Mouse (Mus musculus): ENCODE measurements at regions not wholly inside any gene's neighbourhood (a gene's known extent, or its start where the extent isn't known, plus 50 kb on each side); places are given as distances from the start of the nearest gene placed in this dataset.
"Not testable (repeated sequence)": the region's sequence is repeated elsewhere in the genome, so short reads cannot be mapped to it uniquely, and the experiment has no call there.

DNA sequence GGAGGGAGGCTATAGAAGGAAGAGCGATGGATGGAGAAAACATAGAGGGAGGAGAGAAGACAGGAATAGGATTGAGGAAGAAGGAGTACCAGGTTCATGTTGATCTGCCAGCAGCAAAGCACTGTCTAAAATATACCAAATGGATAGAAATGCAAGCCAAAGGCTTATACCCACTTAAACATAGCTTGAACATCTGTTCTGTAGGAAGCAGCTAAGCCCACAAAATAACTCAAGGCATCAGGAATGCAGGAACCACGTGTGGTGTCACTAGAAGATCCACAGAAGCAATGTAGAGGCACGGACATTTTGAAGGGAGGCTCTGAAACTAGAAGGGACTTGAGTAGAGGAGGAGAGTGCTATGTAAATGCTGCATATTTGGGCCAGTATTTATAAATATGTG lies 78.9 kb downstream of the Smgc start:
- CTCF ChIA-PET, result no interaction called here
- POLR2A ChIA-PET, result no interaction called here

- ChIA-PET POLR2A (no interaction called here), CTCF (no interaction called here)
Observed at GRCm38 (mm10) chr15:91917877-91918276, 79.8 kb downstream of the Smgc start.

GRCm38 (mm10) chr15:91924542-91924941 lies 86.5 kb downstream of the Smgc start:
- ChIA-PET POLR2A (no interaction called here), CTCF (no interaction called here)

DNA sequence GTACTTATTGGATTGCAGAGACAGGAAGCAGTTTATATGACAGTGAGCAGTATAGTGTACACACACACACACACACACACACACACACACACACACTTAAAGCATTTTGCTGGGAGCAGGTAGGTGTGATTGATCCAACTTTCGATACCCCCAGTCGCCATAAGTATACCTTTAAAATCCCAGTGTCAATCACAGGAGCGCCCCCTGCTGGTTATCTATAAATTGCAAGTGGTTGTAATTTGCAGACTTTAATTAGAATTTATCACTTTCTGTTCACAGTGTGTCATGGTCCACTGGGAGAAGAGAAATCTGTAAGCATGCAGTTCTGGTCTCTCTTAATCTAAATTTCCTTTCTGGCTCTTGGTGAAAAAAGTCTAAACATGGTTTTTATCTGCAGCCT lies 89.4 kb downstream of the Smgc start:
- POLR2A ChIA-PET, result no interaction called here
- CTCF ChIA-PET, result interaction anchor here in 1 of 4 experiments (0.9 kb wide), 1 partner anchor 146 kb away, joined by 3 read pairs; no protein-coding TSS in a partner anchor

- POLR2A ChIA-PET, result interaction anchor here in 1 of 4 experiments (0.5 kb wide), 1 partner anchor 1154 kb away, joined by 5 read pairs; no protein-coding TSS in a partner anchor
- CTCF ChIA-PET, result interaction anchor here in 2 of 4 experiments (0.9 to 1.2 kb wide), 2 partner anchors 28 to 147 kb away, joined by 3 read pairs; no protein-coding TSS in a partner anchor
Observed at GRCm38 (mm10) chr15:91928511-91928910, 90.4 kb downstream of the Smgc start.

DNA sequence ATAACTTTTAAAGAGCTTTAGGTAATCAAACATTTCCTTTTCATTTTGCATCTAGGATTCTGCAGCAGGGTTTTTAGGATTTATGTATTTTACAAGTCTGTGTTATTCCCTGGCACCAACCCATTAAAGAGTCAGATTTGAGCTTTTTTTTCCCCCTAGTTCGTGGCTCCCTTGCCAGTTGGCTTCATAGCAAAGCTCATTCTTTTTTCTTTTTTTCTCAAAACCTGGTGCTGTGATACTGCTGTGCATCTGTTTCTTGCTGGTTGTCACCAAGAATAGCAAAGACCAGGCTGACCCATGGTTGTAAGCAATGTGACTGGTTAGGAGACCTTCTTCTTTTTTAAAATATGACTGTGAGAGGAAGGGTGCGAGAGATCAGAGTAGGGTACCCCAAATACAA lies 93.7 kb upstream of the Cntn1 start:
- POLR2A ChIA-PET, result no interaction called here
- CTCF ChIA-PET, result no interaction called here

GRCm38 (mm10) chr15:91965172-91965571 lies 85.8 kb upstream of the Cntn1 start:
- CTCF ChIA-PET, result interaction anchor here in 1 of 4 experiments (0.7 kb wide), 1 partner anchor 1168 kb away, joined by 3 read pairs; no protein-coding TSS in a partner anchor
- POLR2A ChIA-PET, result no interaction called here

DNA sequence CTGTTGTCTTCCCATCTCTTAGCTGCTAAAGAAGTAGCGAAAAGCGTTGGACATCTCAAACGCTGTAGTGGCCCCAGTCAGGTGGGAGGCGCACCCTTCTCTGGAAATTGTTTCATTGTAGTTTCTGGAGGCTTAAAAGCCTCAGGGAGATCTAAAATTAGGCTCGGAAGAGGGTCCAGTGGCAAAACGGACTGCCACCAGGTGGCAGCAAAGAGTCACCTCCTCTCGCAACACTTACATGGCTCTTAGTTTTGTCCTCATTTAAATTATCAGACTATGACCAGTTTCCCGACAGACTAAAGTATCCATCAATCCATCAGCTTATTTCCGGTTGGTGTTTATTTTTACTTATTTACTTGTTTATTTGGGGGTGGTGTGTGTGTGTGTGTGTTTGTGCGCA lies 81.6 kb upstream of the Cntn1 start:
- POLR2A ChIA-PET, result interaction anchor here in 1 of 4 experiments (0.6 kb wide), 1 partner anchor 9 kb away, joined by 5 read pairs; no protein-coding TSS in a partner anchor
- CTCF ChIA-PET, result interaction anchor here in 1 of 4 experiments (1.5 kb wide), 1 partner anchor 69 kb away, joined by 4 read pairs; no protein-coding TSS in a partner anchor

- CTCF ChIA-PET, result no interaction called here
Observed at GRCm38 (mm10) chr15:91971411-91971810, 79.6 kb upstream of the Cntn1 start.

GRCm38 (mm10) chr15:91971846-91972245 lies 79.1 kb upstream of the Cntn1 start:
- CTCF ChIA-PET, result no interaction called here
- POLR2A ChIA-PET, result interaction anchor here in 1 of 4 experiments (1.3 kb wide), 1 partner anchor 10 kb away, joined by 3 read pairs; no protein-coding TSS in a partner anchor

More at GRCm38 (mm10) chr15:91971411-91971810, 79.6 kb upstream of the Cntn1 start:
- POLR2A ChIA-PET, result interaction anchor here in 1 of 4 experiments (1.3 kb wide), 1 partner anchor 11 kb away, joined by 3 read pairs; no protein-coding TSS in a partner anchor

- ChIA-PET CTCF (no interaction called here), POLR2A (interaction anchor here in 1 of 4 experiments (0.6 kb wide), 1 partner anchor 90 kb away, joined by 3 read pairs; no protein-coding TSS in a partner anchor)
Observed at GRCm38 (mm10) chr15:91975606-91976005, 75.4 kb upstream of the Cntn1 start.

- CTCF ChIA-PET, POLR2A ChIA-PET: not testable (repeated sequence)
Observed at GRCm38 (mm10) chr15:91983186-91983585, 67.8 kb upstream of the Cntn1 start.

- ChIA-PET POLR2A (no interaction called here), CTCF (no interaction called here)
Observed at GRCm38 (mm10) chr15:92000086-92000485, 50.9 kb upstream of the Cntn1 start.
